Mouse (Mus musculus): ENCODE measurements around the gene Iqcm. TPM values are rescaled to one million over a fixed set of nuclear protein-coding genes. Genes with fewer than 3 reads are reported as not detected.

Iqcm gene
- total RNA-seq, 2 experiments from 2014 or later = not detected

Other genes with a start within 250 kb of the Iqcm start
- 1 to 10 TPM; 3.1 to 4.7 TPM for gene Rasd2, start 234.8 kb upstream of the Iqcm start, total RNA-seq (2021)
- under 1 TPM in 1 of 2 experiments, not detected in 1; 0.43 TPM for gene Gm10358, start 42.1 kb upstream of the Iqcm start, total RNA-seq (2021)